Mouse (Mus musculus): ENCODE data around the gene Nosip. TPM values are rescaled to one million over a fixed set of nuclear protein-coding genes. Genes with fewer than 3 reads are reported as not detected.
A peak's percentile ranks its signal among the peaks of the same experiment; 100 is the strongest.
"Not testable (repeated sequence)": the region's sequence is repeated elsewhere in the genome, so short reads cannot be mapped to it uniquely, and the experiment has no call there.

Nosip gene
- polyA plus RNA-seq, 1 experiment from 2014 or later, result 63.0 TPM

DNA sequence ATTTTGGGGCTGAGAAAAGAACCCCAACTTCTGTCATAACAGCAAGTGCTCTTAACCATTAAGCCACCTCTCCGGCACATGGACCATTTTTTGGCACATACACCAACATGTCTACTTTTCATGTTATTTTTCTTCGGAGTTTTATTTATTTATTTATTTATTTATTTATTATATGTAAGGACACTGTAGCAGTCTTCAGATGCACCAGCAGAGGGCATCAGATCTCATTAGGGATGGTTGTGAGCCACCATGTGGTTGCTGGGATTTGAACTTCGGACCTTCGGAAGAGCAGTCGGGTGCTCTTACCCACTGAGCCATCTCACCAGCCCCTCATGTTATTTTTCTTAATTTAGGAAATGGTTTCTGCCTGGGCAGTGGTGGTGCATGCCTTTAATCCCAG is 38.5 kb upstream of the Nosip start:
- not testable (repeated sequence) for H3K9ac ChIP-seq; H3K9me3 ChIP-seq; ATAC-seq (ENCODE audit: insufficient number of reproducible peaks, low FRiP score, low TSS enrichment, low read depth); H3K27me3 ChIP-seq; H3K27ac ChIP-seq; H3K4me2 ChIP-seq; H3K4me3 ChIP-seq
- 81% methylated on average over 5 of the region's 5 CpGs for WGBS
- H3K4me1 ChIP-seq, result peaks cover 18% of the 10 kb centered on the region
- peaks cover 25% of the 10 kb centered on the region for H3K36me3 ChIP-seq

GRCm38 (mm10) chr7:45024281-45025248 is 37.7 kb upstream of the Nosip start:
- Histone ChIP-seq H3K4me3 (no peak overlapping the region), H3K9me3 (no peaks in the 10 kb centered on the region), H3K27ac (no peak overlapping the region), H3K27me3 (no peaks in the 10 kb centered on the region), H3K9ac (no peak overlapping the region), H3K4me1 (peaks cover 9% of the 10 kb centered on the region; the same call in 1 of the 2 replicates), H3K36me3 (peaks cover 32% of the 10 kb centered on the region), H3K4me2 (no peak overlapping the region)
- no peak for ATAC-seq (ENCODE audit: insufficient number of reproducible peaks, low FRiP score, low TSS enrichment, low read depth)
- WGBS, result 82% methylated on average over 15 of the region's 15 CpGs

DNA sequence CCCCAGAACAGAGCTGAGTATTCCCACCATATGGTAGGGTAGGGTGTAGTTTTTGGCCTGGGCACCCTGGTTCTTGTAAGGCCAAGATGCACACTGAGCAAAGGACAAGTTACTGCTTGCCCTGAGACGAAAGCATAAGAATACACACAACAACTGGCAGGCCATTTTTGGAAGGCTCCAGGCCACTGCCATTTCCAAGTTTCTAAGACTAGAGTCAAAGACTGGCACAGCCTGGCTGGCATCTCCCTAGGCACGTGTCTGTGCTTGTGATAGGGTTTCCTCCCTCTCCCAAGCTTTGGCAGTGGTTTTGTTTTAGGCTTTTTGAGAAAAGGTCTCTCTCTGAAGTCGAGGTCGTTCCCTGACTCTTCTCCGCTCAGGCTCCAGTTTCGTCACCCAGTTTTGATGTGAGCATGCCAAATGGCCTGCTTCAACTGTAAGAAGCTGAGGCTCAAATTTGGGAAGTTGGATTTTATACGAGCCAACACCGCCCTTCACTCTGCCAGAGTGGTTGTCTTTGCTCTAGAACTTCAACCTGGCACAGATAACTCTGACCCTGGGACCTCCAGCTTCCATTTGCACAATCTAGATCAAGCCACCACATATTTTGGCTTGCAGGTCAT is 36.5 kb upstream of the Nosip start:
- ATAC-seq (ENCODE audit: insufficient number of reproducible peaks, low FRiP score, low TSS enrichment, low read depth), result no peak
- H3K27ac ChIP-seq, result peak overlapping the region; percentile 19

GRCm38 (mm10) chr7:45026256-45026655 is 36.0 kb upstream of the Nosip start:
- Histone ChIP-seq H3K9me3 (no peaks in the 10 kb centered on the region), H3K4me2 (no peak overlapping the region), H3K4me1 (0 out of 2 replicates have a peak, but pooled peaks cover 8% of the 10 kb centered on the region), H3K27me3 (no peaks in the 10 kb centered on the region), H3K4me3 (no peak overlapping the region), H3K9ac (no peak overlapping the region), H3K27ac (no peak overlapping the region; the same call in 1 of the 2 replicates), H3K36me3 (peaks cover 48% of the 10 kb centered on the region)
- 61% methylated on average over 2 of the region's 2 CpGs for WGBS
- no peak for ATAC-seq (ENCODE audit: insufficient number of reproducible peaks, low FRiP score, low TSS enrichment, low read depth)

More for the DNA sequence above, 36.5 kb upstream of the Nosip start:
- 0 out of 2 replicates have a peak, but pooled peaks cover 8% of the 10 kb centered on the region for H3K4me1 ChIP-seq
- no peak overlapping the region for H3K4me2 ChIP-seq
- WGBS, result 66% methylated on average over 8 of the region's 8 CpGs
- no peak overlapping the region for H3K9ac ChIP-seq
- peaks cover 44% of the 10 kb centered on the region for H3K36me3 ChIP-seq
- no peaks in the 10 kb centered on the region for H3K9me3 ChIP-seq
- H3K27me3 ChIP-seq, result no peaks in the 10 kb centered on the region
- no peak overlapping the region for H3K4me3 ChIP-seq

DNA sequence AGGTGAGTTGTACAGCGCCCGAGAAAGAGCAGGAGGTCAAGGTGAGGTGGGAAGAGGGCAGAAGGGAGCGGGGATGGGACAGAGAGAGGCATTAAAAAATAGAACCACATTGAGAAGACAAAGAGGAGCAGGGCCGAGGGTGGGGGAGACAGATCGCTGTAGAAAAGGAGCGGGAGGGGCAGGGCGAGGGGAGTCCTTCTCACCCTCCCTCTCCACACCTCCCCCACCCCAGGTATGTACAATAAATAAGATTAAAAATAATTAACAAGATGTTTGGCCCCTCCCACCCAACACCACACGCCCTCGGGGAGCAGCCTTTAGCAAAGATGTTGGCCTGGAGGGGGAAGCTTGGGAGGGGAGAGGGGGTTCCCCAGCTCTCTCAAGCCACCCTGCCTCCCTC is 34.5 kb upstream of the Nosip start:
- ATAC-seq (ENCODE audit: insufficient number of reproducible peaks, low FRiP score, low TSS enrichment, low read depth), result no peak
- Histone ChIP-seq H3K9ac (no peak overlapping the region), H3K27me3 (no peaks in the 10 kb centered on the region), H3K4me2 (no peak overlapping the region), H3K36me3 (peaks cover 60% of the 10 kb centered on the region), H3K27ac (no peak overlapping the region), H3K9me3 (no peaks in the 10 kb centered on the region), H3K4me1 (0 out of 2 replicates have a peak, but pooled peaks cover 8% of the 10 kb centered on the region), H3K4me3 (no peak overlapping the region)
- WGBS, result 96% methylated on average over 9 of the region's 9 CpGs

- 92% methylated on average over 11 of the region's 11 CpGs for WGBS
- H3K9me3 ChIP-seq, result no peaks in the 10 kb centered on the region
- no peak overlapping the region for H3K4me3 ChIP-seq
- no peak for ATAC-seq (ENCODE audit: insufficient number of reproducible peaks, low FRiP score, low TSS enrichment, low read depth)
- peaks cover 66% of the 10 kb centered on the region for H3K36me3 ChIP-seq
- H3K4me1 ChIP-seq, result 0 out of 2 replicates have a peak, but pooled peaks cover 8% of the 10 kb centered on the region
- no peak overlapping the region for H3K4me2 ChIP-seq
- no peak overlapping the region for H3K9ac ChIP-seq
- no peak overlapping the region for H3K27ac ChIP-seq
- no peaks in the 10 kb centered on the region for H3K27me3 ChIP-seq
Observed at GRCm38 (mm10) chr7:45028351-45028750, 33.9 kb upstream of the Nosip start.

DNA sequence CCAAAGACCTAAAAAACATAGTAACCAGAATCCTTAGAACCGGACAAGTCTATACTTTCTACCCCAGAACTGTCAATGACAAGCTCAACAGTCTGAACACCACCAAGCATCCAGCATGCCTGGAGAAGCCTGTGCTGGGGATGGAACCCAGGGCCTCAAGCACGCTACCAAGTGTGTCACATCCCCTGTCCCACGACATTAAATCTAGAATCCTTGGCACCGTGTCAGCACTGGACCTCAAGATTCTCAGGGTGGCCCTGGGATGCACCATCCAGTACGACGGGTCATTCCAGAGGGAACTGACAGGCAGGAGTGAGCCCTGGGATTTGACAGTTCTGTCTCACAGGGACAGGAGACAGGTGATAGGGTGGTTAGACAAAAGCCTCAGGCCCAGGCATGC is 32.2 kb upstream of the Nosip start:
- no peaks in the 10 kb centered on the region for H3K27me3 ChIP-seq
- no peak overlapping the region for H3K4me3 ChIP-seq
- 0 out of 2 replicates have a peak, but pooled peaks cover 8% of the 10 kb centered on the region for H3K4me1 ChIP-seq
- ATAC-seq (ENCODE audit: insufficient number of reproducible peaks, low FRiP score, low TSS enrichment, low read depth), result no peak
- no peaks in the 10 kb centered on the region for H3K9me3 ChIP-seq
- no peak overlapping the region for H3K9ac ChIP-seq
- no peak overlapping the region for H3K4me2 ChIP-seq
- no peak overlapping the region for H3K27ac ChIP-seq
- peaks cover 83% of the 10 kb centered on the region for H3K36me3 ChIP-seq
- WGBS, result 94% methylated on average over 6 of the region's 6 CpGs

DNA sequence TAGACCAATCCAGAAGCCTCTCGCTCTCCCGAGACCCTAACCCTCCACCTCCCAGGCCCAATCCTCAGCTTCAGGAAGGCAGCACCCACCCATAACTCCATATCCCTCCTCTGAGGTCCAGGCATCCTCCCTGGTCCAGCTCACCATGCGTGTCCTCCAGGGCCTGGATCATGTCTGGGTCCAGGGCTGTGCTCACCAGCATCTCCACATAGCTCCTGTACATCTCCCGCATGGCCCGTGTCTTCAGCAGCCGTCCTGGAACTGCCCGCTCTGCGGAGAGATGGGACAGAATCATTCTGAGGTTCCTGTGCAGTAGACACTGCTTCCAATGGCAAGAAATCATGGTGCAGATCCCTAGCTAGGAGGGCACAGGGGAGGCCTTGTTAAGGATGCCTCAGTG is 31.4 kb upstream of the Nosip start:
- WGBS, result 96% methylated on average over 8 of the region's 8 CpGs
- ATAC-seq (ENCODE audit: insufficient number of reproducible peaks, low FRiP score, low TSS enrichment, low read depth), result no peak
- Histone ChIP-seq H3K4me1 (0 out of 2 replicates have a peak, but pooled peaks cover 8% of the 10 kb centered on the region), H3K9me3 (no peaks in the 10 kb centered on the region), H3K4me2 (no peak overlapping the region), H3K27me3 (no peaks in the 10 kb centered on the region), H3K9ac (no peak overlapping the region), H3K4me3 (no peak overlapping the region), H3K36me3 (peaks cover 91% of the 10 kb centered on the region), H3K27ac (no peak overlapping the region)

- no peak for ATAC-seq (ENCODE audit: insufficient number of reproducible peaks, low FRiP score, low TSS enrichment, low read depth)
- Histone ChIP-seq H3K27ac (no peak overlapping the region), H3K9me3 (no peaks in the 10 kb centered on the region), H3K36me3 (peaks cover 98% of the 10 kb centered on the region), H3K27me3 (no peaks in the 10 kb centered on the region), H3K4me3 (no peak overlapping the region), H3K4me2 (no peak overlapping the region), H3K4me1 (0 out of 2 replicates have a peak, but pooled peaks cover 4% of the 10 kb centered on the region), H3K9ac (no peak overlapping the region)
- WGBS, result 94% methylated on average over 19 of the region's 19 CpGs
Observed at GRCm38 (mm10) chr7:45033722-45034359, 28.4 kb upstream of the Nosip start.

GRCm38 (mm10) chr7:45035631-45036030 is 26.6 kb upstream of the Nosip start:
- Histone ChIP-seq H3K4me3 (no peak overlapping the region), H3K27ac (no peak overlapping the region), H3K36me3 (peaks cover 99% of the 10 kb centered on the region), H3K9me3 (no peaks in the 10 kb centered on the region), H3K9ac (no peak overlapping the region), H3K27me3 (no peaks in the 10 kb centered on the region), H3K4me2 (no peak overlapping the region), H3K4me1 (0 out of 2 replicates have a peak, but pooled peaks cover 4% of the 10 kb centered on the region)
- no peak for ATAC-seq (ENCODE audit: insufficient number of reproducible peaks, low FRiP score, low TSS enrichment, low read depth)
- whole genome bisulfite sequencing, result 84% methylated on average over 3 of the region's 3 CpGs

DNA sequence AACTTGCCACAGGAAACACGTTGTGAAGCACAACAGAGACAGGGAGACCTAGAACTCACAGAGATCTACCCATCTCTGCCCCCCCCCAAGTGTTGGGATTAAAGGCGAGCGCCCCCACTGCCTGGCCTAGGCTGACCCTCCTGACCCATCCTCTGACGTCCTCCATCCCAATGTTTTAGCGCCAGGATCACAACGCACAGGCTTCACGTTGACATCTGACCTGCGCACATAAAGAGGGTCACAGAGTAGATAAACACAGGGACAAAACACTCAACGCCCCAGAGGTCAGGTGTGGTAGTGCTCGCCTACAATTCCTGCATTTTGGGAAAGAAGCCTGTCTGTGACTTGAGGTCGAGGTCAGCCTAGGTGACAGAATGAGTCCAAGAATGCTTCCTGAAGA is 25.5 kb upstream of the Nosip start:
- H3K4me1 ChIP-seq, result 0 out of 2 replicates have a peak, but pooled peaks cover 4% of the 10 kb centered on the region
- H3K4me3 ChIP-seq, result no peak overlapping the region
- H3K27me3 ChIP-seq, result no peaks in the 10 kb centered on the region
- H3K4me2 ChIP-seq, result no peak overlapping the region
- no peak overlapping the region for H3K27ac ChIP-seq
- H3K36me3 ChIP-seq, result peaks cover 99% of the 10 kb centered on the region
- no peaks in the 10 kb centered on the region for H3K9me3 ChIP-seq
- H3K9ac ChIP-seq, result no peak overlapping the region
- ATAC-seq (ENCODE audit: insufficient number of reproducible peaks, low FRiP score, low TSS enrichment, low read depth), result no peak
- 89% methylated on average over 11 of the region's 11 CpGs for WGBS

Measured in limb, embryonic 15.5 days (tissue).